Mouse (Mus musculus) heart, embryonic 13.5 days (tissue): ENCODE measurements at regions not wholly inside any gene's neighbourhood (a gene's known extent, or its start where the extent isn't known, plus 50 kb on each side); places are given as distances from the start of the nearest gene placed in this dataset.

Experiments used
- ATAC-seq: fragments of 200-750 bp; cut with Nextera tagmentation; 2 replicates; pipeline ENCODE4 v1.8.0; 2017; ENCODE audit warnings: moderate TSS enrichment; ENCODE audit not compliant: insufficient number of reproducible peaks, low FRiP score, low TSS enrichment; ENCODE audit errors: extremely low read depth
- H3K27ac ChIP-seq: fragments of 300-500 bp; sonication (generic); replicated peaks from 2 replicates; pipeline ENCODE4 v1.5.1; 2015; ENCODE audit warnings: moderate library complexity, mild to moderate bottlenecking, inconsistent platforms
- H3K27me3 ChIP-seq: fragments of 300-500 bp; sonication (generic); replicated peaks from 2 replicates; pipeline ENCODE4 v1.6.1; 2015; ENCODE audit warnings: mild to moderate bottlenecking, inconsistent platforms
- H3K36me3 ChIP-seq: fragments of 300-500 bp; sonication (generic); 2 replicates; pipeline ENCODE4 v1.6.1; 2015; ENCODE audit warnings: mild to moderate bottlenecking, inconsistent platforms
- H3K4me1 ChIP-seq: fragments of 300-500 bp; sonication (generic); 2 replicates; pipeline ENCODE4 v1.6.1; 2015; ENCODE audit warnings: inconsistent platforms
- H3K4me2 ChIP-seq: fragments of 300-500 bp; sonication (generic); 2 replicates; pipeline ENCODE4 v1.6.1; 2015; ENCODE audit warnings: inconsistent platforms, mild to moderate bottlenecking, moderate library complexity
- H3K4me3 ChIP-seq: fragments of 300-500 bp; sonication (generic); 2 replicates; pipeline ENCODE4 v1.5.1; 2015; ENCODE audit warnings: moderate library complexity, mild to moderate bottlenecking, inconsistent platforms
- H3K9ac ChIP-seq: fragments of 300-500 bp; sonication (generic); 2 replicates; pipeline ENCODE4 v1.6.1; 2015; ENCODE audit warnings: inconsistent platforms, mild to moderate bottlenecking, moderate library complexity
- H3K9me3 ChIP-seq: fragments of 300-500 bp; sonication (generic); 2 replicates; pipeline ENCODE4 v1.6.1; 2016; ENCODE audit warnings: inconsistent platforms
- WGBS: fragments of 180-500 bp; shearing (Covaris S2); methylation state at CpG from one replicate; pipeline ENCODE4 v1.1.7; 2015; ENCODE audit warnings: mixed read lengths; 5-methylcytosine and 5-hydroxymethylcytosine counted together

- Histone ChIP-seq H3K27ac (no peak overlapping the region), H3K4me2 (no peak overlapping the region), H3K9me3 (no peaks in the 10 kb centered on the region), H3K27me3 (no peaks in the 10 kb centered on the region), H3K36me3 (no peaks in the 10 kb centered on the region), H3K4me1 (no peaks in the 10 kb centered on the region), H3K4me3 (no peak overlapping the region), H3K9ac (no peak overlapping the region)
- no peak for ATAC-seq
- WGBS = 55% methylated on average over 3 of the region's 3 CpGs
Observed at GRCm38 (mm10) chr1:168805442-168805841, 373.4 kb upstream of the Pbx1 start.

- Histone ChIP-seq H3K9me3 (no peaks in the 10 kb centered on the region), H3K27me3 (no peaks in the 10 kb centered on the region), H3K4me2 (no peak overlapping the region), H3K36me3 (no peaks in the 10 kb centered on the region), H3K27ac (no peak overlapping the region), H3K4me1 (no peaks in the 10 kb centered on the region), H3K4me3 (no peak overlapping the region), H3K9ac (no peak overlapping the region)
- no peak for ATAC-seq
- WGBS = 70% methylated on average over 1 of the region's 1 CpGs
Observed at GRCm38 (mm10) chr1:168801046-168801445, 369.0 kb upstream of the Pbx1 start.

DNA sequence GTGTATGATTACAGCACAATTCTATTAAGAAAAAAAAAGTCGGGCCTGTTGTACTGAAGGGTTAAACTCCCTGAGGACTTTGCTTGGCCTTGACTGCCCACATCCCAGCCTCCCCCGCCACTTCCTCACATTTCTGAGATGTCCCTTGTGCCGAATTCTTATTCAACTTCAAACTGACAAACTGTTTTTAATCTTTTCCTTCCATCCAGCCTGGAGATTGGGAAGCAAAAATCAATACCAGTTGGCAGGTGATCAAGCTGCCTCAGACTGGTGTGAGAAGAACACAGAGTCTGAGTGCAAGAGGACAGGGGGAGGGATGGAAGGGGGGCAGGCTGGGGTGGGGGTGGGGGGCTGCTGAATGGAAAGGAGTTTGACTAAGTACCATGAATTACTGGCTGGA is 354.7 kb upstream of the Pbx1 start:
- WGBS = 39% methylated on average over 3 of the region's 3 CpGs

DNA sequence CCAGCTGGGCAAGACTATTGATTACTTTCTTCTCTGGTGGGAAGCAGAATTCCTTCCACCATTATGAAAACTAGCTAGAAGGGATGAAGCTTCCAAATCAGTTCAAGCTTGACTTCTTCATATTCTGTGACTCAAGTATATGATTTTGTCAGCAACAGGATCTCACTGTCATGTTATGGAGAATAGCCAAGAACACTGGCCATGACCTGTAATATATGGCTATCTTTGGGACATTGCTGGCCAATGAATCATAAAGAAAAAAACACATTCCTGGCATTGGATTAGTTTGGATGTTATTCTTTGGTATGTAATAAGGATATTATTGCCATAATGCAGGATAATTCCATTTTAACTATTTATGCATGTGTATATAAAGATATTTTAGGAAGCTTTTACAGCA is 351.8 kb upstream of the Pbx1 start:
- Histone ChIP-seq H3K9me3 (no peaks in the 10 kb centered on the region), H3K36me3 (no peaks in the 10 kb centered on the region), H3K27me3 (no peaks in the 10 kb centered on the region), H3K4me3 (no peak overlapping the region), H3K27ac (no peak overlapping the region), H3K4me1 (peaks cover 14% of the 10 kb centered on the region), H3K4me2 (no peak overlapping the region), H3K9ac (no peak overlapping the region)
- ATAC-seq = no peak

More for the DNA sequence above, 354.7 kb upstream of the Pbx1 start:
- no peak for ATAC-seq
- Histone ChIP-seq H3K36me3 (no peaks in the 10 kb centered on the region), H3K9me3 (no peaks in the 10 kb centered on the region), H3K4me2 (no peak overlapping the region), H3K9ac (no peak overlapping the region), H3K27me3 (no peaks in the 10 kb centered on the region), H3K4me3 (no peak overlapping the region), H3K27ac (no peak overlapping the region), H3K4me1 (peaks cover 14% of the 10 kb centered on the region)

- no peak overlapping the region for H3K9ac ChIP-seq
- no peak for ATAC-seq
- H3K4me3 ChIP-seq = no peak overlapping the region
- H3K36me3 ChIP-seq = no peaks in the 10 kb centered on the region
- WGBS = 65% methylated on average over 6 of the region's 6 CpGs
- H3K4me1 ChIP-seq = no peaks in the 10 kb centered on the region
- H3K27ac ChIP-seq = no peak overlapping the region
- H3K4me2 ChIP-seq = no peak overlapping the region
- H3K9me3 ChIP-seq = no peaks in the 10 kb centered on the region
- H3K27me3 ChIP-seq = no peaks in the 10 kb centered on the region
Observed at GRCm38 (mm10) chr1:168764368-168764895, 332.4 kb upstream of the Pbx1 start.

GRCm38 (mm10) chr1:168761095-168761494 is 329.0 kb upstream of the Pbx1 start:
- H3K27ac ChIP-seq = no peak overlapping the region
- H3K27me3 ChIP-seq = no peaks in the 10 kb centered on the region
- H3K9me3 ChIP-seq = no peaks in the 10 kb centered on the region
- H3K9ac ChIP-seq = no peak overlapping the region
- no peaks in the 10 kb centered on the region for H3K36me3 ChIP-seq
- H3K4me2 ChIP-seq = no peak overlapping the region
- ATAC-seq = no peak
- 87% methylated on average over 2 of the region's 2 CpGs for WGBS
- no peaks in the 10 kb centered on the region for H3K4me1 ChIP-seq
- H3K4me3 ChIP-seq = no peak overlapping the region

GRCm38 (mm10) chr1:168760239-168760638 is 328.2 kb upstream of the Pbx1 start:
- H3K4me3 ChIP-seq = no peak overlapping the region
- H3K27ac ChIP-seq = no peak overlapping the region
- 72% methylated on average over 1 of the region's 1 CpGs for WGBS
- H3K9me3 ChIP-seq = no peaks in the 10 kb centered on the region
- no peaks in the 10 kb centered on the region for H3K27me3 ChIP-seq
- no peak overlapping the region for H3K4me2 ChIP-seq
- H3K4me1 ChIP-seq = no peaks in the 10 kb centered on the region
- no peak for ATAC-seq
- no peaks in the 10 kb centered on the region for H3K36me3 ChIP-seq
- H3K9ac ChIP-seq = no peak overlapping the region

GRCm38 (mm10) chr1:168758835-168759234 is 326.8 kb upstream of the Pbx1 start:
- Histone ChIP-seq H3K9me3 (no peaks in the 10 kb centered on the region), H3K4me1 (0 out of 2 replicates have a peak, but pooled peaks cover 3% of the 10 kb centered on the region), H3K36me3 (no peaks in the 10 kb centered on the region), H3K9ac (no peak overlapping the region), H3K4me3 (no peak overlapping the region), H3K27ac (no peak overlapping the region), H3K27me3 (no peaks in the 10 kb centered on the region), H3K4me2 (no peak overlapping the region)
- WGBS = 61% methylated on average over 2 of the region's 2 CpGs
- no peak for ATAC-seq

GRCm38 (mm10) chr1:168754196-168754595 is 322.1 kb upstream of the Pbx1 start:
- Histone ChIP-seq H3K4me1 (0 out of 2 replicates have a peak, but pooled peaks cover 3% of the 10 kb centered on the region), H3K9me3 (no peaks in the 10 kb centered on the region), H3K4me3 (no peak overlapping the region), H3K27me3 (no peaks in the 10 kb centered on the region), H3K9ac (no peak overlapping the region), H3K36me3 (no peaks in the 10 kb centered on the region), H3K27ac (no peak overlapping the region), H3K4me2 (no peak overlapping the region)
- no peak for ATAC-seq
- WGBS = 79% methylated on average over 7 of the region's 7 CpGs

GRCm38 (mm10) chr1:168743435-168743834 is 311.4 kb upstream of the Pbx1 start:
- Histone ChIP-seq H3K9ac (no peak overlapping the region), H3K27me3 (no peaks in the 10 kb centered on the region), H3K4me1 (no peaks in the 10 kb centered on the region), H3K27ac (no peak overlapping the region), H3K4me2 (no peak overlapping the region), H3K9me3 (0 out of 2 replicates have a peak, but pooled peaks cover 3% of the 10 kb centered on the region), H3K4me3 (no peak overlapping the region), H3K36me3 (no peaks in the 10 kb centered on the region)
- ATAC-seq = no peak
- 100% methylated on average over 1 of the region's 1 CpGs for WGBS

- Histone ChIP-seq H3K4me1 (no peaks in the 10 kb centered on the region), H3K4me2 (no peak overlapping the region), H3K9me3 (no peaks in the 10 kb centered on the region), H3K27ac (no peak overlapping the region), H3K36me3 (no peaks in the 10 kb centered on the region), H3K4me3 (no peak overlapping the region), H3K9ac (no peak overlapping the region), H3K27me3 (no peaks in the 10 kb centered on the region)
- no peak for ATAC-seq
- WGBS = 71% methylated on average over 3 of the region's 3 CpGs
Observed at GRCm38 (mm10) chr1:168738005-168738404, 305.9 kb upstream of the Pbx1 start.

GRCm38 (mm10) chr1:168737277-168737863 is 305.3 kb upstream of the Pbx1 start:
- ATAC-seq = no peak
- Histone ChIP-seq H3K27ac (no peak overlapping the region), H3K4me1 (0 out of 2 replicates have a peak, but pooled peaks cover under 1% of the 10 kb centered on the region), H3K9ac (no peak overlapping the region), H3K4me3 (no peak overlapping the region), H3K27me3 (no peaks in the 10 kb centered on the region), H3K4me2 (no peak overlapping the region), H3K36me3 (no peaks in the 10 kb centered on the region), H3K9me3 (no peaks in the 10 kb centered on the region)
- 80% methylated on average over 7 of the region's 7 CpGs for WGBS
